Mouse (Mus musculus) C2C12 (cell line): ENCODE data around the gene Mier1. TPM values are rescaled to one million over a fixed set of nuclear protein-coding genes. Genes with fewer than 3 reads are reported as not detected.

Experiments
- H3K27me3 ChIP-seq: one replicate; pipeline ENCODE4 v1.6.1; 2011; ENCODE audit not compliant: control insufficient read depth, insufficient read depth, insufficient read length
- H3K36me3 ChIP-seq: one replicate; pipeline ENCODE4 v1.6.1; 2011; ENCODE audit not compliant: control insufficient read depth, insufficient read depth
- H3K4me3 ChIP-seq: one replicate; pipeline ENCODE4 v1.5.1; 2011; ENCODE audit warnings: mild to moderate bottlenecking, control low read depth; ENCODE audit not compliant: poor library complexity, insufficient read depth, severe bottlenecking
- H3K79me2 ChIP-seq: one replicate; pipeline ENCODE4 v1.6.1; 2011; ENCODE audit not compliant: control insufficient read depth, insufficient read depth
- H3K79me3 ChIP-seq: one replicate; pipeline ENCODE4 v1.6.1; 2011; ENCODE audit warnings: low read depth, control low read depth
- H3ac ChIP-seq: one replicate; pipeline ENCODE3; 2011; ENCODE audit warnings: low read depth; ENCODE audit not compliant: control insufficient read depth, insufficient read length
- CEBPB ChIP-seq: IDR thresholded peaks from one replicate; pipeline ENCODE4 v1.6.1; 2011; ENCODE audit warnings: low read depth, mild to moderate bottlenecking, control low read depth, moderate library complexity
- CTCF ChIP-seq: IDR thresholded peaks from one replicate; pipeline ENCODE4 v1.5.1; 2011; ENCODE audit not compliant: control insufficient read depth, insufficient read depth, insufficient read length
- FOSL1 ChIP-seq: IDR thresholded peaks from one replicate; pipeline ENCODE4 v1.8.0; 2011; ENCODE audit warnings: mild to moderate bottlenecking, low read length; ENCODE audit not compliant: poor library complexity, insufficient read depth, severe bottlenecking
- MAX ChIP-seq: IDR thresholded peaks from one replicate; pipeline ENCODE4 v1.6.1; 2011; ENCODE audit warnings: mild to moderate bottlenecking, control low read depth
- MYOD1 ChIP-seq: IDR thresholded peaks from one replicate; pipeline ENCODE4 v1.6.1; 2011; ENCODE audit warnings: low read depth; ENCODE audit not compliant: control insufficient read depth, insufficient read length
- MYOG ChIP-seq: IDR thresholded peaks from one replicate; pipeline ENCODE4 v1.6.1; 2011; ENCODE audit not compliant: control insufficient read depth, insufficient read length; ENCODE audit errors: extremely low read depth
- USF1 ChIP-seq: IDR thresholded peaks from one replicate; pipeline ENCODE4 v1.6.1; 2011; ENCODE audit warnings: low read depth, mild to moderate bottlenecking, control low read depth, moderate library complexity
- polyA plus RNA-seq: library from polyadenylated mRNA; unstranded; fragments of >200 nt; fragmentation: generic; extraction: Trizol; gene quantifications from one replicate; pipeline ENCODE4 v1.2.1, GENCODE M21; 2012; ENCODE audit warnings: missing spikeins

Gene Mier1
- polyA plus RNA-seq, 1 experiment, result 7.4 TPM

GRCm38 (mm10) chr4:103171256-103171655 is 57.1 kb downstream of the Mier1 start:
- H3K27me3 ChIP-seq, result no peaks in the 10 kb centered on the region
- H3K79me2 ChIP-seq, result no peaks in the 10 kb centered on the region
- no peak for TF ChIP-seq CEBPB
- TF ChIP-seq USF1, result no peak
- no peak for TF ChIP-seq CTCF
- no peak for TF ChIP-seq MAX
- TF ChIP-seq MYOG, result no peak
- TF ChIP-seq FOSL1, result no peak
- no peak for TF ChIP-seq MYOD1
- H3K36me3 ChIP-seq, result peaks cover 9% of the 10 kb centered on the region
- H3K4me3 ChIP-seq, result no peak overlapping the region
- H3K79me3 ChIP-seq, result no peaks in the 10 kb centered on the region
- no peak overlapping the region for H3ac ChIP-seq

GRCm38 (mm10) chr4:103173507-103173906 is 59.3 kb downstream of the Mier1 start:
- Histone ChIP-seq H3ac (no peak overlapping the region), H3K27me3 (no peaks in the 10 kb centered on the region), H3K4me3 (no peak overlapping the region), H3K36me3 (peaks cover 9% of the 10 kb centered on the region), H3K79me3 (no peaks in the 10 kb centered on the region), H3K79me2 (no peaks in the 10 kb centered on the region)
- TF ChIP-seq MYOD1 (no peak), USF1 (no peak), CTCF (no peak), FOSL1 (no peak), CEBPB (no peak), MAX (no peak), MYOG (no peak)

- Histone ChIP-seq H3ac (no peak overlapping the region), H3K27me3 (no peaks in the 10 kb centered on the region), H3K36me3 (peaks cover 9% of the 10 kb centered on the region), H3K79me3 (no peaks in the 10 kb centered on the region), H3K4me3 (no peak overlapping the region), H3K79me2 (no peaks in the 10 kb centered on the region)
- no peak for TF ChIP-seq MAX
- no peak for TF ChIP-seq FOSL1
- no peak for TF ChIP-seq MYOD1
- TF ChIP-seq CTCF, result no peak
- no peak for TF ChIP-seq MYOG
- no peak for TF ChIP-seq USF1
- TF ChIP-seq CEBPB, result no peak
These were observed 59.8 kb downstream of the Mier1 start for GRCm38 (mm10) chr4:103174001-103174400.

- H3K79me3 ChIP-seq, result no peaks in the 10 kb centered on the region
- no peak overlapping the region for H3ac ChIP-seq
- peaks cover 13% of the 10 kb centered on the region for H3K36me3 ChIP-seq
- H3K27me3 ChIP-seq, result no peaks in the 10 kb centered on the region
- H3K79me2 ChIP-seq, result no peaks in the 10 kb centered on the region
- TF ChIP-seq MYOD1 (no peak), CEBPB (no peak), MYOG (no peak), USF1 (no peak), FOSL1 (no peak), CTCF (no peak), MAX (no peak)
- H3K4me3 ChIP-seq, result no peak overlapping the region
These were observed 63.5 kb downstream of the Mier1 start for GRCm38 (mm10) chr4:103177681-103178080.

- Histone ChIP-seq H3K79me3 (no peaks in the 10 kb centered on the region), H3K27me3 (no peaks in the 10 kb centered on the region), H3K4me3 (no peak overlapping the region), H3K36me3 (peaks cover 22% of the 10 kb centered on the region), H3K79me2 (no peaks in the 10 kb centered on the region), H3ac (no peak overlapping the region)
- TF ChIP-seq CTCF, result no peak
- no peak for TF ChIP-seq MAX
- no peak for TF ChIP-seq FOSL1
- no peak for TF ChIP-seq MYOD1
- TF ChIP-seq USF1, result no peak
- no peak for TF ChIP-seq CEBPB
- no peak for TF ChIP-seq MYOG
These were observed 64.6 kb downstream of the Mier1 start for GRCm38 (mm10) chr4:103178635-103179318.

GRCm38 (mm10) chr4:103179581-103179980 is 65.4 kb downstream of the Mier1 start:
- H3K4me3 ChIP-seq, result no peak overlapping the region
- no peaks in the 10 kb centered on the region for H3K79me2 ChIP-seq
- TF ChIP-seq USF1 (no peak), MYOD1 (no peak), CTCF (no peak), MYOG (no peak), FOSL1 (no peak), CEBPB (no peak)
- no peak overlapping the region for H3ac ChIP-seq
- H3K79me3 ChIP-seq, result no peaks in the 10 kb centered on the region
- no peaks in the 10 kb centered on the region for H3K27me3 ChIP-seq
- H3K36me3 ChIP-seq, result peaks cover 30% of the 10 kb centered on the region
